Mouse (Mus musculus): Measurements from ENCODE around the gene Cpz. TPM values are rescaled to one million over a fixed set of nuclear protein-coding genes. Genes with fewer than 3 reads are reported as not detected.

The Cpz gene
- polyA plus RNA-seq, 1 experiment from 2014 or later = not detected

DNA sequence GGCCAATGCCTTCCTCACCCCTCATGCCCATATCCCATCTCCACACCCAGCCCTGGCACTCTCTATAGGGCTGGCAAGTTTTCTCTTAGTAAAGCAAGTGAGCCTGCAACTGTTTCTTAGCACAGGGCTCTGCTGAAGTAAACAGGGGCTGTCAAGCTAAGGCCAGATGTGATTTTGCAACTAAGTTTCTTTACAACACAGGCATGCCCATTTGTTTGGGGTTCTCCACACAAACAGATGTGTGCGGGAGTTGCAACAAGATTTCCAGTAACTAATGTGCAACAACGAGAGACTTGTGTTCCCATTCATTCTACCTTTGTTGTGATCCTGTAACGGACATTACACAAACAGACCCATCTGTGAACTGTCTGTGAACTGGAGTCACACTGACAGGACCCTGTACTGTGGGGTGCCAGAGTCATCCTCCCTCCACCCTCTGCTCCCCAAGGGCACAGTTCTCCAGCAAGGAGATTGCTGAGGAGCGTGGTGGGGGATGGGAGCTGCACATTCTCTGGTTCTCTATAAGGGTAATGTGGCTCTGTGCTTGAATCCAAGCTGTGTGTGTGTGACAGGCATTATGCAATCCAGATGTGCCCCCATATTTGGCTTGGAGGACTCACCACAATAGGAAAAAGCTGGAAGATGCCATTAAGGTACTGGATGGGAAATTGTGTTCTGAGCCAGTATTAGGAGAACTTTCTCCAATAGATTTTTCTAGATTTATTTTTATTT, 15.7 kb upstream of the Cpz start:
- no peaks in the 10 kb centered on the region for H3K36me3 ChIP-seq (ENCODE audit: inconsistent target)
- no peaks in the 10 kb centered on the region for H3K79me2 ChIP-seq (ENCODE audit: inconsistent target)
- WGBS (ENCODE audit: missing documents) = 82% methylated on average over 4 of the region's 4 CpGs
- H3K4me3 ChIP-seq (ENCODE audit: inconsistent target) = no peak overlapping the region
- H3K27ac ChIP-seq = no peak overlapping the region

DNA sequence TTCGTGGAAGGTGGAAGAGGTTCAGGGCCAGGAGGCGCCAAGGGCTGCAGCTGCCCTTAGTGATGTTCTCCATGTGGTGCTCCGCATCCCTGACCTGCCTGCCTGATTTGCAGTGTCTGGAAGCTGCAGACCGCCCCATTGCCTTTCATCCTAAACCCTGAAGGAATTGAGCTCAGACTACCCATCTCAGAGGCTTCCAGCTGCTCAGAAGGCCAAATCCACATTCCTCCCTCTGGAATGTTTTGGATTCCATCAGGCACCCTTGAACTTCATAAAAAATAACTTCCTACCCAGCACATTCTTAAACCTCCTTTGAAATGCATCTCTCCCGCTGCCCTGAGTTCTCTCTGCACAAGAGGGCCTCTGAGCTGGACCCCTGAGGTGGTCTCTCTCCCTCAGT, 15.1 kb upstream of the Cpz start:
- no peak overlapping the region for H3K4me3 ChIP-seq (ENCODE audit: inconsistent target)
- no peaks in the 10 kb centered on the region for H3K36me3 ChIP-seq (ENCODE audit: inconsistent target)
- 67% methylated on average over 5 of the region's 5 CpGs for WGBS (ENCODE audit: missing documents)
- H3K27ac ChIP-seq = no peak overlapping the region
- no peaks in the 10 kb centered on the region for H3K79me2 ChIP-seq (ENCODE audit: inconsistent target)

GRCm38 (mm10) chr5:35539576-35539975, 14.1 kb upstream of the Cpz start:
- Histone ChIP-seq H3K36me3 (ENCODE audit: inconsistent target) (no peaks in the 10 kb centered on the region), H3K79me2 (ENCODE audit: inconsistent target) (no peaks in the 10 kb centered on the region), H3K4me3 (ENCODE audit: inconsistent target) (no peak overlapping the region), H3K27ac (no peak overlapping the region)
- WGBS (ENCODE audit: missing documents) = 82% methylated on average over 4 of the region's 4 CpGs

- Histone ChIP-seq H3K27ac (no peak overlapping the region), H3K79me2 (ENCODE audit: inconsistent target) (no peaks in the 10 kb centered on the region), H3K4me3 (ENCODE audit: inconsistent target) (no peak overlapping the region), H3K36me3 (ENCODE audit: inconsistent target) (no peaks in the 10 kb centered on the region)
- 92% methylated on average over 3 of the region's 3 CpGs for WGBS (ENCODE audit: missing documents)
Measured at GRCm38 (mm10) chr5:35538022-35538421, 12.5 kb upstream of the Cpz start.

DNA sequence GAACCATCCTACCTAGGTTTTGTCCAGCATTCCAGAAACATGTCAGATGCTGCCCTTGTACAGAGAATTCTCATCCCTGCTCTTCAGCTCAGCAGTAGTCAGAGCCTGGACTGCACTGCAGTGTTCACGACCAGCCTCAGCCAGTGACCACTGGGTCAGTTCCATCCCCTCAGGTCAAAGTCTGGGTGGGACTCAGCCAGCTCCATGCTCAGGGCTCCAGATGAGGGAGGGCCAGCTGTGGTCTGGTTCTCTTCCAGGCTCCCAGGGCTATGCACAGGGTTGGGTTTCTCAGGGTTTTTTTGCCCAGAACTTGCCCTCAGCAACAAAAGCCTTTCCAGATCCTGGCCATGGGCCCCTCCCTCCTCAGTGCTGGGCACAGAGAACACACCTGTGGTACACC, 12.0 kb upstream of the Cpz start:
- Histone ChIP-seq H3K27ac (no peak overlapping the region), H3K36me3 (ENCODE audit: inconsistent target) (no peaks in the 10 kb centered on the region), H3K4me3 (ENCODE audit: inconsistent target) (no peak overlapping the region), H3K79me2 (ENCODE audit: inconsistent target) (no peaks in the 10 kb centered on the region)
- WGBS (ENCODE audit: missing documents) = 87% methylated on average over 1 of the region's 1 CpGs

DNA sequence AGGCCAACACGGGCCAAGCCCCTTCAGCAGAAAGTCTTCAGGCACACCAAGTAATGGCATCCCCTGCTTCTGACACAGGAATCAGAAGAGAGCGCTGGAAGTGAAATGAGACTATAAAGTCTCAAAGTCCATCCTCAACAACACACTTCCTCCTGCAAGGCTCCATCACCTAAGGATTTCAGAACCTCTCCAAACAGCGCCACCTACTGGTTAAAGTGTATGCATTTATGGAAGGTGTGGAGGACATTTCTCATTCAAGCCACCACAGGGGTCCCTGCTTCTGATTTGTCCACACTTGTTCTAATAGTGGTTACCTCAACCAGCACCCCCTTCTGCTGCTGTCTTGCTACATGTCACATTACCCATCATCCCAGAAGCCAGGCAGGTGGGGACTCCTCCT, 10.8 kb upstream of the Cpz start:
- no peaks in the 10 kb centered on the region for H3K36me3 ChIP-seq (ENCODE audit: inconsistent target)
- 62% methylated on average over 3 of the region's 3 CpGs for WGBS (ENCODE audit: missing documents)
- H3K79me2 ChIP-seq (ENCODE audit: inconsistent target) = no peaks in the 10 kb centered on the region
- no peak overlapping the region for H3K27ac ChIP-seq
- H3K4me3 ChIP-seq (ENCODE audit: inconsistent target) = no peak overlapping the region

DNA sequence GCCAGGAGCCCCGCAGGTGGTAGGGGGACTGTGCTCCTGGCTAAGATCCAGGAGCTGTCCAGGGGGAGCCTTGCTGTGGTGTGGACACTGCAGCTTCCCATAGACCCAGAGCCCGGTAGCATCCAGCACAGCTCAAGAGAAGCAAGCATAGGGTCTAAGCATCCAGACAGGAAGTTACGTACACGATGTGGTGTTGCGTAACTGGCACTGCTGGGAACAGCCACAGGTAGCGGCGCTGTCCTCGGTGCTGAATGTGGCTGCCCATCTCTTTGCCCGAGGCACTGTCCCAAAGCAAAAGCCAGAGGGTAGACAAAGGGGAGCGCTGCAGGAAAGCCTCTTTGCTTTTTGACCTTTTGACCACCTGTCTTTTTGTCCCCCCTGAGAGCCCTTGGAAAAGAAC, 6.1 kb upstream of the Cpz start:
- Histone ChIP-seq H3K36me3 (ENCODE audit: inconsistent target) (no peaks in the 10 kb centered on the region), H3K27ac (no peak overlapping the region), H3K79me2 (ENCODE audit: inconsistent target) (no peaks in the 10 kb centered on the region), H3K4me3 (ENCODE audit: inconsistent target) (no peak overlapping the region)
- 22% methylated on average over 10 of the region's 10 CpGs for WGBS (ENCODE audit: missing documents)

GRCm38 (mm10) chr5:35530442-35530841, 4.9 kb upstream of the Cpz start:
- no peak overlapping the region for H3K27ac ChIP-seq
- no peak overlapping the region for H3K4me3 ChIP-seq (ENCODE audit: inconsistent target)
- no peaks in the 10 kb centered on the region for H3K36me3 ChIP-seq (ENCODE audit: inconsistent target)
- 18% methylated on average over 4 of the region's 4 CpGs for WGBS (ENCODE audit: missing documents)
- no peaks in the 10 kb centered on the region for H3K79me2 ChIP-seq (ENCODE audit: inconsistent target)

GRCm38 (mm10) chr5:35524381-35524780, 1.1 kb downstream of the Cpz start:
- 93% methylated on average over 2 of the region's 2 CpGs for WGBS (ENCODE audit: missing documents)
- Histone ChIP-seq H3K4me3 (ENCODE audit: inconsistent target) (no peak overlapping the region), H3K79me2 (ENCODE audit: inconsistent target) (no peaks in the 10 kb centered on the region)

GRCm38 (mm10) chr5:35523735-35524134, 1.8 kb downstream of the Cpz start:
- H3K36me3 ChIP-seq (ENCODE audit: inconsistent target) = no peaks in the 10 kb centered on the region
- H3K27ac ChIP-seq = no peak overlapping the region
- no peak overlapping the region for H3K4me3 ChIP-seq (ENCODE audit: inconsistent target)
- WGBS (ENCODE audit: missing documents) = 3% methylated on average over 5 of the region's 5 CpGs
- H3K79me2 ChIP-seq (ENCODE audit: inconsistent target) = no peaks in the 10 kb centered on the region

More at GRCm38 (mm10) chr5:35524381-35524780, 1.1 kb downstream of the Cpz start:
- Histone ChIP-seq H3K36me3 (ENCODE audit: inconsistent target) (no peaks in the 10 kb centered on the region), H3K27ac (no peak overlapping the region)

DNA sequence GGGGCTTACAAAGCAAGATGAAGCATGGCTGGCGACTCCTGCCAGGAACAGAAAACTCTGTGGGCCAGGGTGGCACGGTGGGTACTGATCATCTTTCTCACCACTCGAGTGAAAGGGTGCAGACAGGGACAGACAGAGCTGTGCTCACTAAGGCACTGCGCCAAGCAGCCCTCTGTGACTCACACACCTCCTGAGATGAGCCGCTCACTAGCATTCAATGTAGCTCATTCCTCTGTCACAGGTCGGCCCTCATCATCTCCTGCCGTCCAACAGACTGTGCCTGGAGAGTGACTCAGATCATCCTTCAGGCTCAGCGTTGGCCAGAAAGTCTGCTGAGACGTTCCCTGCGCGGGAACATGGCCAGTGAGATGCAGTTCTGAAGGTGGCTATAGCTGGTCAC, 8.7 kb downstream of the Cpz start:
- no peak overlapping the region for H3K4me3 ChIP-seq (ENCODE audit: inconsistent target)

GRCm38 (mm10) chr5:35510589-35510988, 14.9 kb downstream of the Cpz start:
- Histone ChIP-seq H3K4me3 (ENCODE audit: inconsistent target) (no peak overlapping the region), H3K79me2 (ENCODE audit: inconsistent target) (no peaks in the 10 kb centered on the region), H3K27ac (no peak overlapping the region), H3K36me3 (ENCODE audit: inconsistent target) (no peaks in the 10 kb centered on the region)
- 29% methylated on average over 5 of the region's 5 CpGs for WGBS (ENCODE audit: missing documents)

More for the DNA sequence above, 8.7 kb downstream of the Cpz start:
- 89% methylated on average over 11 of the region's 11 CpGs for WGBS (ENCODE audit: missing documents)
- H3K27ac ChIP-seq = no peak overlapping the region
- no peaks in the 10 kb centered on the region for H3K36me3 ChIP-seq (ENCODE audit: inconsistent target)
- H3K79me2 ChIP-seq (ENCODE audit: inconsistent target) = no peaks in the 10 kb centered on the region

- H3K27ac ChIP-seq = no peak overlapping the region
- WGBS (ENCODE audit: missing documents) = 53% methylated on average over 7 of the region's 7 CpGs
- H3K79me2 ChIP-seq (ENCODE audit: inconsistent target) = no peaks in the 10 kb centered on the region
- H3K4me3 ChIP-seq (ENCODE audit: inconsistent target) = no peak overlapping the region
- no peaks in the 10 kb centered on the region for H3K36me3 ChIP-seq (ENCODE audit: inconsistent target)
Measured at GRCm38 (mm10) chr5:35505016-35505415, 20.5 kb downstream of the Cpz start.

DNA sequence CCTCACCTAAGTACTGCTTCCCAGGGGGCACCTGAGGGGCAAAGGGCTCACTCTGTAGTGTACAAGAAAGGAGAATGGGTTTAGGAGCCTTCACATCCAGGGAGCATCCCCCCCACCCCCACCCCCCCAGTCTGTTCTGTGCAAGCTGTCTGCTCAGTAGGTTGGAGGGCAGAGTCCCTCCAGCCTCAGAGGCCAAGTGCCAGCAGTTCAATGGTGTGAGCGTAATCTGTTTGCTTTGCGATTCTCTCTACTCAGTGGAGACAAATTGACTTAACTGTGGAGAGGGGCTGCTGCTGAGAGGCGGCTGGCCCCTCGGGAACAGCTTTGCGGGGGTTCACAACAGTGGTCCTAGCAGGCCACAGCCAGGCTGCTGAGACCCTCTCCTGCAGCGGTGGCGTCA, 28.2 kb downstream of the Cpz start:
- H3K4me3 ChIP-seq (ENCODE audit: inconsistent target) = no peak overlapping the region
- H3K36me3 ChIP-seq (ENCODE audit: inconsistent target) = no peaks in the 10 kb centered on the region
- H3K27ac ChIP-seq = no peak overlapping the region
- WGBS (ENCODE audit: missing documents) = 74% methylated on average over 7 of the region's 7 CpGs
- no peaks in the 10 kb centered on the region for H3K79me2 ChIP-seq (ENCODE audit: inconsistent target)

GRCm38 (mm10) chr5:35495989-35496388, 29.5 kb downstream of the Cpz start:
- no peaks in the 10 kb centered on the region for H3K36me3 ChIP-seq (ENCODE audit: inconsistent target)
- H3K79me2 ChIP-seq (ENCODE audit: inconsistent target) = no peaks in the 10 kb centered on the region
- H3K27ac ChIP-seq = no peak overlapping the region
- no peak overlapping the region for H3K4me3 ChIP-seq (ENCODE audit: inconsistent target)
- WGBS (ENCODE audit: missing documents) = 61% methylated on average over 5 of the region's 5 CpGs
